Mouse (Mus musculus): ENCODE measurements around the gene Col4a5. TPM values are rescaled to one million over a fixed set of nuclear protein-coding genes. Genes with fewer than 3 reads are reported as not detected.
A peak's percentile ranks its signal among the peaks of the same experiment; 100 is the strongest.

Gene Col4a5
- total RNA-seq, 1 experiment = 10.4 TPM

- no peak for DNase-seq (ENCODE audit: low read depth, low spot score)
- peak overlapping the region; percentile 52 for H3K9ac ChIP-seq (ENCODE audit: insufficient read depth, low read depth, low read length, poor library complexity, severe bottlenecking)
- H3K9me3 ChIP-seq (ENCODE audit: control insufficient read depth, insufficient read depth, low read depth, low read length) = no peaks in the 10 kb centered on the region
- H3K4me1 ChIP-seq (ENCODE audit: control insufficient read depth in 2 of 2, insufficient read depth in 2 of 2, low read length in 2 of 2, poor library complexity in 1 of 2) = no peaks in the 10 kb centered on the region; a peak in 1 of 4 replicates
- H3K27ac ChIP-seq (ENCODE audit: insufficient read depth, low read depth, low read length, poor library complexity, severe bottlenecking) = no peak overlapping the region
- TF ChIP-seq CHD2 (IDR thresholded peaks at IDR 0.05; ENCODE audit: low read depth, low read length) (no peak), HCFC1 (IDR thresholded peaks at IDR 0.05; ENCODE audit: borderline replicate concordance, insufficient read depth, low read length) (no peak), ZNF384 (IDR thresholded peaks at IDR 0.05; ENCODE audit: low read depth, low read length) (no peak), MAFK (IDR thresholded peaks at IDR 0.05; ENCODE audit: insufficient read depth, low read depth, low read length) (no peak)
- H3K4me3 ChIP-seq (ENCODE audit: insufficient read depth in 1 of 2, low read depth in 1 of 2, low read length in 2 of 2, poor library complexity in 1 of 2, severe bottlenecking in 1 of 2) = peak overlapping the region; percentile 75 to 81
- H3K36me3 ChIP-seq (ENCODE audit: control insufficient read depth, insufficient read depth, low read length, poor library complexity, severe bottlenecking) = no peaks in the 10 kb centered on the region
- in situ Hi-C loops (cut with MboI; ENCODE audit: low sequenced_read_pairs in 2 of 2, unreplicated experiment in 2 of 2) = no loop called here
These were observed 249.3 kb downstream of the Col4a5 start for GRCm38 (mm10) chrX:141724391-141724891.

- no peak within 1 kb of the TSS; the same call in 1 of the 2 replicates for H3K27ac ChIP-seq (ENCODE audit: insufficient read depth, low read depth, low read length, poor library complexity, severe bottlenecking)
- in situ Hi-C loops (cut with MboI; ENCODE audit: low sequenced_read_pairs in 2 of 2, unreplicated experiment in 2 of 2) = no loop called here
- peak within 1 kb of the TSS; percentile 75 to 81 for H3K4me3 ChIP-seq (ENCODE audit: insufficient read depth in 1 of 2, low read depth in 1 of 2, low read length in 2 of 2, poor library complexity in 1 of 2, severe bottlenecking in 1 of 2)
- H3K9me3 ChIP-seq (ENCODE audit: control insufficient read depth, insufficient read depth, low read depth, low read length) = no peaks in the 10 kb centered on the region
- H3K36me3 ChIP-seq (ENCODE audit: control insufficient read depth, insufficient read depth, low read length, poor library complexity, severe bottlenecking) = no peaks in the 10 kb centered on the region
- DNase-seq (ENCODE audit: low read depth, low spot score) = no peak
- no peaks in the 10 kb centered on the region; a peak in 1 of 4 replicates for H3K4me1 ChIP-seq (ENCODE audit: control insufficient read depth in 2 of 2, insufficient read depth in 2 of 2, low read length in 2 of 2, poor library complexity in 1 of 2)
- no peak for TF ChIP-seq ZC3H11A (IDR thresholded peaks at IDR 0.05; ENCODE audit: borderline replicate concordance, low read depth, low read length)
- peak within 1 kb of the TSS; percentile 52 for H3K9ac ChIP-seq (ENCODE audit: insufficient read depth, low read depth, low read length, poor library complexity, severe bottlenecking)
These were observed 250.0 kb downstream of the Col4a5 start, which contains the start of gene Irs4 for GRCm38 (mm10) chrX:141724937-141725918. TSS of gene Irs4 (minus strand) at chrX:141725263.

- Histone ChIP-seq H3K27ac (ENCODE audit: insufficient read depth, low read depth, low read length, poor library complexity, severe bottlenecking) (no peak overlapping the region), H3K9ac (ENCODE audit: insufficient read depth, low read depth, low read length, poor library complexity, severe bottlenecking) (no peak overlapping the region), H3K4me1 (ENCODE audit: control insufficient read depth in 2 of 2, insufficient read depth in 2 of 2, low read length in 2 of 2, poor library complexity in 1 of 2) (no peaks in the 10 kb centered on the region), H3K4me3 (ENCODE audit: insufficient read depth in 1 of 2, low read depth in 1 of 2, low read length in 2 of 2, poor library complexity in 1 of 2, severe bottlenecking in 1 of 2) (no peak overlapping the region), H3K36me3 (ENCODE audit: control insufficient read depth, insufficient read depth, low read length, poor library complexity, severe bottlenecking) (no peaks in the 10 kb centered on the region), H3K9me3 (ENCODE audit: control insufficient read depth, insufficient read depth, low read depth, low read length) (no peaks in the 10 kb centered on the region)
- in situ Hi-C loops (cut with MboI; ENCODE audit: low sequenced_read_pairs in 2 of 2, unreplicated experiment in 2 of 2) = no loop called here
- no peak for TF ChIP-seq MAFK (IDR thresholded peaks at IDR 0.05; ENCODE audit: insufficient read depth, low read depth, low read length)
- no peak for TF ChIP-seq ZNF384 (IDR thresholded peaks at IDR 0.05; ENCODE audit: low read depth, low read length)
- no peak for TF ChIP-seq ZC3H11A (IDR thresholded peaks at IDR 0.05; ENCODE audit: borderline replicate concordance, low read depth, low read length)
- TF ChIP-seq CHD2 (IDR thresholded peaks at IDR 0.05; ENCODE audit: low read depth, low read length) = no peak
- no peak for TF ChIP-seq HCFC1 (IDR thresholded peaks at IDR 0.05; ENCODE audit: borderline replicate concordance, insufficient read depth, low read length)
- DNase-seq (ENCODE audit: low read depth, low spot score) = no peak
These were observed 254.4 kb downstream of the Col4a5 start for GRCm38 (mm10) chrX:141729570-141729969.

Other genes with a start within 250 kb of the Col4a5 start
- 0.42 and 1.2 TPM in 2 replicates for gene Col4a6, start 1.3 kb upstream of the Col4a5 start, total RNA-seq (2012; rRNA removed)
- gene Irs4, start 249.9 kb downstream of the Col4a5 start, total RNA-seq (2012; rRNA removed) = 0.36 and 0.42 TPM in 2 replicates